Mouse (Mus musculus) 3134 (cell line): ENCODE measurements around the gene Frmd4b.
A peak's percentile ranks its signal among the peaks of the same experiment; 100 is the strongest.

Source experiments
- DNase-seq: peaks from one replicate; pipeline ENCODE4 v3.0.0-alpha.2; 2011; ENCODE audit warnings: low spot score; ENCODE audit not compliant: insufficient read length; ENCODE audit errors: extremely low read depth

Frmd4b gene

DNA sequence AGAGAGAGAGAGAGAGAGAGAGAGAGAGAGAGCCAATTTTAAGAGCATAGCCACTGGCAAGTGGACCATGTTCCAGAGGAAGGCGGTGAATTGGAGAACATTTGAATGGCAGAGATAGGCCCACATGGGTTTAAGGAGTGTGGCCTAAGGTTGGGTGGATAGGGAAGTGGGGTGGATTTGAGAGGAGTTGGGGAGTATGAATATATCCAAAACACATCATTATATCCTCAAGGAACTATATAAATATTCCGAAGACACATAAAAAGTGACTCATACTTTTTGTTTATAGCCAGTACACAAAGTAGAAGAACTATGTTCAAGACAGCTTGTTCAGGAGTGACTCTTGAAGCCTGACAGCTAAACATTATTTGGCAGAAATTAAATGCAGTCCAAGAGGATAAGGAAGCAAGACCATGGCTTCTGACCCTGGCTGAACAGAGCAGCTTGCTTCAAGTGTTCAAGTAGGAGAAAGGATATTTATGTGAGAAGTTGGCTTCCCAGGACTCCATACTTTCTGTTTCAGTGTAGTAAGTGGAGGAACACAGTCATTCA is 36.8 kb downstream of the Frmd4b start:
- DNase-seq = no peak

DNA sequence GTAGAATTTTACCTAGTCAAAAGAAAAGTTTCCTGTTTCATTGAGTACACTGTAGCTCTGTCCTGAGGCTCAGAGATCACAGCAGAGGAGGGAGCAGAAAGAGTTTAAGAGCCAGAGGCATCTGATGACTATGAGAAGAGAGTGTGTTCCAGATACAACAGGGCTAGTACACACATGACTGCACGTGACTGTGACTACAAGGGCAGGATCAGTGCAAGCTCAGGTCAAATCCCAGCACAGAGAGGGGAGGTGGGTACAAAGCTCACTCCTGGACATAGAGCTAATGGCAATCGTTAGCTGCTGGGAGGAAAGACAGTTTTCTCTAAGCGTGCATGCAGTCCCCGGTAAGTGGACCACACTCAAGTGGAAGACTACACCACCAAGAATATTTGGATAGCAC is 37.6 kb downstream of the Frmd4b start:
- DNase-seq = no peak

DNA sequence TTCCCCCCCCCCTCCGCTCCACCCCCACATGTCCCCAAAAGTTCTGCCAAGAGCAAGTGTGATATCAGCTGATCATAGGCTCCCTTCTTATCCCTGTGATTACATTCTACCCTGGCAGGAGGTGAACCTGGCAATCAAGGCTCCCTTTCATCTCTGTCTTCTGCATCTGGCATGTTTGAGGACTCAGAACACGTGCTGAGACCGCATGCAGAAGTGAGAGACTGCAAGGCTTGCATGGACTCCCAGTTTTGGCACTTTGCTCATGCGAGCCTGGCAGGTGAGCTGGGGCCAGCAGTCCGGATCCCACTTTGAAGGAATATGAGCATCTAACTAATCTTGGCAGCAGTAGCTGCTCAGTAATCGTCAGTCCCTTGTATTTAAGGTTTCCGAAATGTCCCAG is 39.1 kb downstream of the Frmd4b start:
- DNase-seq = no peak

DNA sequence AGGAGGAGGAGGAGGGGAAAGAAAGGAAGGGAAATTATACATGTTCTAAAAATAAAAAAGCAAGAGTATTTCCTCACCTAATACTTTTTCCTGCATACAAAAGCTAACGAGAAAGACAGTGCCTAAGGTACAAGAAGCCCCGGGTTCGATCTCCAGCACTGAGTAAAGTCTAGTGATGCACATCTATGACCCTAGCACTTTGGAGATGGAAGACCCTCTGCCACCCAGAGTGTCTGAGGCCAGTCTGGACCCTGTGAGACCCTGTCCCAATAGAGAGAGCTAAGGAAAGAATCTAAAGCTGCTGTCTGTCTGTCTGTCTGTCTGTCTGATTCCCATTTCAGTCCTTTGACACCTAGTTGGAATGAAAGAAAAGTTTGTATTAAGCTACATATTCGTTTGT is 40.0 kb downstream of the Frmd4b start:
- DNase-seq = no peak

DNA sequence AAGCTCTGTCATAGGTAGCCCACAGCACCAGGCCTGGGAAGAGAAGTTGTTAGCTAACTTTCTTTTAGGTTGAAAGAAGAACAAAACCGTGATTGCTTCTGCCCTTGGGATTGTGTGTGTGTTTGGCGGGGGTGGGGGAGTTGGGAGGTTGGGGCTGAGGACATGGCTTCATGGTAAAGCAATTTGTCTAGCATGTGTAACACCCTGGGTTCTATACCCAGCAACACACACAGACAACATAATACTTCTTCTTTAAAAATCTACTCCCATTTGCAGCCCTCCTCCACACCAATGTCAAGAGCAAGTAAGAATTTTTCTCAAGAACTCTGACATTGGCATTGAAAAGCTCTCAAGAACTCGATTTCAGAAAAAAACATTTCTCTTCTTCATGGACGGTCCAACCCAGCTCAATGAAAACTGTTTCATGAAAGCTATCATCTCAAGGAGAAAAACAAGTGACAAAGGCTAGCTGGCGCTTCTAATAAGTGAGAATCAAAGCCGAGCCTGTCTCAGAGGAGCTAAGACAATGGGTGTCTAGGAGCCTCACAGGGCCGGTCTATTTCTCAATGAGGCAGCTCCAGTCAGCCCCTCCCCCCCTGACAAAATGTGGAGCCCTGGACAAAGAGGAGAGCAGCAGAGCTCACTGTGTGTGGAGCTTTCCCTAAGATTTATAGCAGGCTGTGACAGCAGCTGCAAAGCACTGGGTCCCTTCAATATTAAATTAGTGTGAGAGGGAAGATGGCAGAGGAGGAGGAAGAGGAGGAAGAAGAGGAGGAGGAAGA is 40.6 kb downstream of the Frmd4b start:
- no peak for DNase-seq

DNA sequence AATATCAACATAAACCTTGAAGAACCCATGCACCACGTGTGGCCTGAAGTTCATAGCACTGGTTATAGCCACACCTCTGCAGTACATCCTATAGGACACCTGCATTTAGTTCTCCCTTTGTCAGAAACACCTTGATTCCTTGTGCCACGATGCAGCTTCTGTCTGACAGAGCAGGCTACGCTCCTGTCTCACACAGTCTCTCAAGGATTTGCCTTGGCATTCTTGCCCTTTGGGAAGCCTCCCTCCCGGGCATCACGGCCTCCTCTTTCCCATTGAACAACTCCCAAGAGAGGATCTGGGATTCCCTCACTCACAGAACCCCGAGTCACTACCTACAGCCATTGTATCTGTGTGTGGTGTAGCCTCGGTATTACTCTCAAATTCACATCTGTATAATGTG is 41.2 kb downstream of the Frmd4b start:
- DNase-seq = no peak

DNA sequence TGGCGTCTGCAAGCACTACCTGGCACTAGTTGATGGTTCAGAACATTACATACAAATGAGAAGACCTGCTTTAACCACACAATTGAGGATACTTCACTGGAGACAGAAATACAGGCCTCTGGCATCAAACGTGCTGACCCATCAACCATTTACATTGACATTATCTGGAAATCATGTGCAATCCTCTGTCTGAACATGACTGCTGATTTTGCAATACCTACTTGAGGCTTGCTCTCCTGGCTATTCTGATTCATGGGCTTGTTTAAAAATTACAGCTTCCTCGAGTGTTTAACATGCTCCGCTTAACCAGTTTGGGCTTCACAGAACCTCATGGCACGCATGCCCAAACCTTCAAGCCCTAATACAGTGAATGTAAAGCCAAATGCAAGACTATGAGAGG is 42.4 kb downstream of the Frmd4b start:
- DNase-seq = no peak

DNA sequence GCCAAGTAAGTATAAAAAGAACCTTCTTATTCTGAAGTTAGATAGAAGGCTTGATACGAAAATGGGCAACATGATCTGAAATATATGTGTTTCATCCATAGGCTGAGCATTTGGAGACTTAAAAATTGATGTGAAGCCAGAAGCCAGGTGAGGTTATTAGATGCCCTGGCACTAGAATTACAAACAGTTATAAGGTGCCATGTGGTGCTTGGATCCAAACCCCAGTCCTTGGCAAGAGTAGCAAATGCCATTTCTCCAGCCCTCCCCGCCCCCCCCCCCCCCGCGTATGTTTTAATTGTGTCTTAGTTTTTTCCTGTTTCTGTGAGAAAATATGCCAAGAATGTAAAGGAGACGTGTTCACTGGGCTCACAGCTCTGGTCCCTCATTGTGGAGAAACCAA is 45.1 kb downstream of the Frmd4b start:
- DNase-seq = no peak

DNA sequence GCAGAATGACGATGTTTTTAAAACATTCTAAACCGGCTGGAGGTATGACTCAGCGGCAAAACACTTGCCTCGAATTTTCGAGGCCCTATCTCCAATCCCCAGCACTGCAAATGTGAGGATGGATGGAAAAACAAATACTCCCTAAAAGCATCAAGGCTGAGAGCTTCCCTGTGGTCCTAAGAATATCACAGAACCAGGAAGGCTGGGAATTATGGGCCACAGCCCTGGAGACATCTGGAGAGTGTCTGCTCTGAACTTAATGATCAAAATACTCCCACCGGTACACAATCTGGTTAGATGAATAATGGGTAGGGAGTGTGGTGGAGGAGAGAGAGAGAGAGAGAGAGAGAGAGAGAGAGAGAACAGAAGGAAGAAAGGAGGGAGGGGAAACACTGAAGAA is 48.8 kb downstream of the Frmd4b start:
- no peak for DNase-seq

DNA sequence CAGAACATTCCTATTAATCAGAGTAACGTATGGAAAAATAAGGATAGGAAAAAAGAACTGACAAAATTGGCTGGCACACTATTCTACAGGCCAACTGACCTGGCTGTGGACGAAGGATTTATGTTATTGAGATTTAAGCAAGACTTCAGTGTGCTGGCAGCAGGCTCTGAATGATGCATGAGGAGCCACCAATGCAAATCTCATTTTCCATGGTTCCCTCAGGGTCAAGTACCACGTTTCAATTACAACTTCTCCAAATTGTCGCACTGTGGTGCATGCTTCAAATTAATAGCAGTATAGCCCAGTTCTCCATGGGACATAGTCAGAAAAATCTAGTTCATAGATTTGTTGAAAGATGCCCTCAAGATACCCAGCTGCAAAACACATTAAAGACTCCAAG is 50.6 kb downstream of the Frmd4b start:
- no peak for DNase-seq

DNA sequence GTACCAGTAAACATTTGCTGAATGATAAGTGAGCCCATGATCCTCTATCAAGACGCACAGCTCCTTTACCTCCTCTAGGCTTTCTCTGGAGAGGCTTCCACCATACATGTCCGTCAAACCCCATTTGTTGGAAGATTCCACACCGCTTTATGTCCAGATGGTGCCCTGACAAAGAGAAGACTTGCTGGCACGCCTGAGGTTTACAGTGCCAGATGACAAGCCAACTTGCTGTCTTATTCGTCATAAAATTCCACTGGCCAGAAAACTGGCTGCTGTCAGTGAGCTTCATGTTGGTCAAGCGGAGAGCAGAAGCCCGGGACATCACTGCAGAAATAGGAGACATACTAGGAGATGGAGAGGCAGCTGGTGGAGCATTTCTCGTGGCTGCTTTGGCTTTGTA is 60.2 kb downstream of the Frmd4b start:
- DNase-seq = no peak

DNA sequence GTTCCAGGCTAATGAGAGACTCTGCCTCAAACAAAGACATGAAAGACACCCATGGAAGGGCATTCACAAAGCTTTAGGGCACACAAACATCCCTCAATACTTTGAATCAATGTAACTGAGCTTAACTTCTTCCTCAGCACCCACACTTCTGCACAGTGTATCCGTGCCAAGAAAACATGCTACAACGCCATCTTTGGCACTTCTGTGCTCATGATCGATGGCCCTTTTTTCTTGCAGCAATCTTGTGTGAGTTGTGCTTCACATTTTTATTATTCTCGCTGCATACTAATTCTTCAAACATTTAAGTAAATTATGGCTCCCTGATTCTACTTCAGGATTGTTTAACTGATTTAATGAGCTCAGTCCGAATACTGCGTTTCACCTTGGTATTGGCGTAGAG is 61.7 kb downstream of the Frmd4b start:
- DNase-seq = no peak

DNA sequence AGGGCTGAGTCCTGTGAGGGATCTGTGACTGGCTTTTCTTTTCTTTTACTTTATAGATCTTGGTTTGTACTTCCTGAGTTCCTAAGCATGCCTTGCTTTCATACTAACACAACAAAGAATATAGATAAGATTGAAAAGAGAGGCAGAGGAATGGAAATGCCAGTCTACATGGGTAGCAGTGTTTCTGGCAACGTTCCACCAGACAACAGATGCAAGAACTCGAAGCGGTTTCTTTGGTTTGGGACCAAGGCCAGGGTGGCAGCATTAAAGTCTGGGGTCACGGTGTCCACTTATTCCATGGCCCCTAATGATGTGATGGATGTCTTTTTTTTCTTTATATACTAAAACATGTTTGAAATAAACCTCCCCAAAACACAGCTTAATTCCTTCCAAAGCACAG is 63.9 kb downstream of the Frmd4b start:
- DNase-seq = no peak

DNA sequence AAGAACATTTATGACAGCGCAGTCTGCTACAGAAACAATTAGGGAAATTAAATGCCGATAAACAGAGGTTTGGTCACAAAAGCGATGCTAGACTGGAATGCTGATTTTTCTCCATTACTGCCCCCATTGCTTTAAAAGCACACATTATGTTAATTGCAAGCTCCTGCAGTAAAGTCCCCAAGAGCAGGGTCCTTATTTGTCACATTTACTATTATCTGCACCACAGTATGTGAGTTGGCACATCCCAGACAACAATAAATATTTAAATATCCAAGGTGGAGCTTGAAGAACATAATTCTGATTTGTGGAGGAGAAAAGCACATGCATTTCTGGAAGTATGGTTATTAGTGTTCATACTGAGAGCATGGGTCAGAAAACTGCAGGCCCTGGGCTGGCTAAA is 64.8 kb downstream of the Frmd4b start:
- no peak for DNase-seq

DNA sequence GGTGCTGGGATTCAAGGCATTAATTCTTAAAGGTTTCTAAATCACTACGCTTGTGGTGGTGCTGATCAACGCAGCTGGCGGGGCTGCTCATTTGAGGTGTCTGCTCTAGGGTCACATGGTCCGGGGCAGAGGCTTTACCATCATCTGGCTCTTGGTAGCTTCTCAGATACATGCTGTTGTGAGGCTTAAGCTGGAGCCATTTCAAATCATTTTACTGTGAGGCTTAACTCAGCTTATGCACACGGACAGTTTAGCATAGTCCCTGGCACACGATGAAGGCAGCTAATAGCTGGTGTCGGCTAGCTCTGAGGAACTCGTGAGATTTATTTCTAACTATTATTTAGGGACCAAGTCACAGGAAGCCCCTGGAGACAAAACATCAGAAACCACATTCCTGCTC is 65.5 kb downstream of the Frmd4b start:
- no peak for DNase-seq

DNA sequence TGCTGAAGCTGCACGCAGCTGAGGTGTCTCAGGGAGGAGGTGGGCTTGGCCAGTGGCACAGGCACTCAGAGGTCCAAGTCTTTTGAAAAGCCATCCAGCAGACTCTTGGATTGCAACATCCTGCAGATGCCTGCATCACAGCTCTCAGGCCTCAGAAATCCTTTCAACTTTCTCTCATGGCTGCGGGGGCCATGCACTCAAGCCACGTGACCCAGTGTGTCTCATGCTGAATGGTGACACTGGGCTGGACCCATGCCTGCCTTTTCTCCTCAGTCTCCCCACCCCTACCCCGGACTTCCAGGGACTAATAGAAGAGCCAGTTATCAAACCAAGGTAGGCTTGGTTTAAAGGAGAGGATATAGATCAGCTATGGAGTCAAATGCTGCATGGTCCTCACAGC is 66.2 kb downstream of the Frmd4b start:
- no peak for DNase-seq

DNA sequence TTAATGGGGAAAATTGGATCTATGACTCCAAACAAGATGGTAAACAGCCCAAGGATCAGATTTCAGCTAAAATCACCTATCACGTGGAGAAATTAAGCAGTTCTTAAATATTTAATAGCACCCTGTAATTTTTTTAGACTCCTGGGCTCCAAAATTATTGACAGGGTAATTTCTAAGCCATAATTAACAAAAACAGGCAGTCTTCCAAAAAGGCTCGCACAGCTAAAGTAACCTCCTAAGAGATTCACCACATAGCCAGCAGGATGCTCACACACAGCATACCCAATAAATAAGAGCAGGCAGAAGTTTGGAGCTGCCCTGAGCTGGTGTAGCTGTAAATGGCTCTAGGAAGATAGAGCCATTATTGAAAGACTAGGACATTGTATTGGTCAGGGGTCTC is 76.9 kb downstream of the Frmd4b start:
- no peak for DNase-seq

DNA sequence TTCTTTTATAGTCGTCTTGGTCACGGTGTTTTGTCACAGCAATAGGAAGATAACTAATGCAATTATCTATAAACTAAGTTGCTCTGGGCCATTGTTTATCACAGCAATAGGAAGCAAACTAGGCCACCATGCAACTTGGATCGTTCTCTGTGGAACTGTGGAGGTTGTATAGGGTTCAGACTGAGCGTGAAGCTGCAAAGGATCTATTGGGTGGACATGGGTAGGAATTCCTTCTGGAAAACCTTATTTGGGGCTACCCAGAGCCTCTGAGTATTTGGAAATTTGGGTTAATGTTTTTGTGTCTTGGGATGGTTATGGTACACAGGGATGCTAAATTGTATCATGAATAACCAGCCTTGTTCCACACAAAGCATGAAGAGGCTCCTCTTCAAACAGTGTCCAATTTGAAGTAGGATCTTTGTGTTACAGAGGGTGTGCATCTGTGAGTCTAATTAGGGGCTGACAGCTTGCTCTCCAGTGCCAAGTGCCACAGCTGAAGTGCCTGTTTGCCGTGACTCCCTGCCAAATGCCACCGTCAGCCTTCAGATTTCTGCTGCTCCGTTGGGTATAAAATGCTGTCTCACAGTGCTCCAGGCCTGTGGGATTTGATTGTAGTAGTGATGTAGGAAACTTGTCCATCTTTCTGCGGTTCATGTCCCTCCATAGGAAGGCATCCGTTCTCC is 81.4 kb downstream of the Frmd4b start:
- no peak for DNase-seq

DNA sequence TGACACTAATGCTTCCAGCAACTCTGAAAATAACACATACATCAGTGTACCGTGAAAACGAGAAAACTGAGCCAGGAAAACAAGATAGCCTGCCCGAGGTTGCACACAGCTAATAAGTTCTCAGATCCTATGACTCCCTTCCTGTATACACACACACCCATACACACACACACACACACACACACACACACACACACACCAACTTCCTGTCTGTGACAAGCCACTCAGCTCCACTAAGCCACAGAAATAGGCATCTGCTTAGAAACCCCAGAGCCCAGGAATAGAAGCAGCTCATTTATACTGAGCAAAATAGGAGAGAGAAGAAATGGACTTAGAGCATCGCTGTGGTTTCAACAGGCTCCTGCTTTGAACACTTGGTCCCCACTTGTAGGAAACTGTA is 86.3 kb downstream of the Frmd4b start:
- no peak for DNase-seq

DNA sequence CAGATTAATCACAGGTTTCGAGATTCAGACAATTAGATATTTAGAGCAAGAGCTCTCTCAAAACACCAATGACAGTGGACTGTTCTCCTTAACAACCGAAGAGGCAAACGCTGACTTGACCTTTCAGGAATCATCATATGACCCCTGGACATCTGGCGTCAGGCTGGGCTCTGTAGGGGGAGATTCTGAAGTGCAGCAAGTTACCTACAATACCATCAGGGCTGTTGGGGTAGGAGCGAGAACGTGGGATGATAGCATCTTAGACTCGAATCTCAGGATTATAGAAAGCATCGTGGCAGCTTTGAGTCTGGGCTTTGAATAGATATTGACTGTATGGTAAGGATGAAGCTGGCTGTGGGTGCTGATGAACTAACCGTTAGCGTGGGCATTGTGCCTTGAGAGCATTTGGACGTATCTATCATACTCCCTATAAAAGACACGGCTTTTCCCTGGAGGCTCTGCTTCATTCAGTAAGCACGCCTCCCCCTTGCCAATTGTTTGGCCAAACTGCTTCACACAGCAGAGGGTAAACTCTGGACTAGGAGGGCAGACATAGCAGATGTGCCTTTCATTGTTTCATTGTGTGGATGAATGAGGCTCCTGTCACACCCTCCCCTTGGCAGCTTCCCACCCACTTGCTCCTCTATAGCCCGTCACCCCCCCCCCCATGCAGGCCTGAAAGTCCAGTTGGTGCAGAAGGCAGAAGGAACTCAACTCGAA is 88.2 kb downstream of the Frmd4b start:
- no peak for DNase-seq

DNA sequence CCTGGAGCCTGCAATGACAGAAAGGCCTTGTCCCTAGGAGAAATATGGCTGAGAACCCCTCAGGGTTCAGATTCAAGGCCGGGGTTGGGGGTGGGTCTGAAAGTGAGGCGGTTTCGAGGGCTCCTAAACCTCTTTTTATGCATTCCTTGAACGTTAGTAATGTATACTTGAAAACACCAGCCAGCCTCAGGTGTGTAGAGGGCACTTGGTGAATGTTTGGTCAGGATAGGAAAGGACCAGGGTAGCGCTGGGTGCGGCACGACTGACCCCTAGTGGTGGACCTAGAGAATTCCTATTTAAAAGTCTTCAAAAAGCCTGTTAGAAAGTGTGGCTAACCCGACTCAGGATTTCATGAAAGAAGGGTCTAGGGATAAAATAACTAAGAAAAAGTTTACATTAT is 91.2 kb downstream of the Frmd4b start:
- peak; percentile 22 for DNase-seq

DNA sequence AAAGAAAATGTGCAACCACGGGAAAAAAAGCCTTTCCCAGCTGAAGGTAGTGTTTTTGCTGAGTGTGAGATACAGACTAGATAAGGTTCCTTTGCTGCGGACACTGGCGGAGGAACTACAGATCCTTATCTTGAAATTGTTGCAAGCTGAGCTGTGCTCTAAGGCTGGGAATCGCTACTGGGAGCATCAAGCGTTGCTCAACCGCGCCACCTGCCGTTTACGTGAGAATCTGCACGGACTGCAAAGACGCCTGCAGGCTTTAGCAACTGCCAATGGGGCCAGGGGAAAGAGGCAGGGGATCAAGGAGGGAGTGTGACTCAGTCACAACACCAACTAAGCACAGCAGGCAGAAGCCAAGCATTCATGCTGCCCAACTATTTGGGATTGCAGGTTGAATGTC is 94.2 kb downstream of the Frmd4b start:
- DNase-seq = peak; percentile 31
